Mouse (Mus musculus) liver, postnatal 0 days (tissue): ENCODE measurements at regions not wholly inside any gene's neighbourhood (a gene's known extent, or its start where the extent isn't known, plus 50 kb on each side); places are given as distances from the start of the nearest gene placed in this dataset.
A peak's percentile ranks its signal among the peaks of the same experiment; 100 is the strongest.

Experiments used
- CTCF ChIP-seq: sonication (generic); IDR thresholded peaks from 2 replicates; pipeline ENCODE4 v1.5.1; 2016; ENCODE audit warnings: antibody characterized with exemption, low read depth
- EP300 ChIP-seq: IDR thresholded peaks from 2 replicates; pipeline ENCODE4 v1.6.1; 2016; ENCODE audit warnings: antibody characterized with exemption, low read depth, mild to moderate bottlenecking

GRCm38 (mm10) chr12:13009470-13009869, 67.8 kb upstream of the Mycn start:
- TF ChIP-seq CTCF (peak; percentile 51), EP300 (no peak)
